Mouse (Mus musculus) forelimb bud, embryonic 11.5 days (tissue): Measurements from ENCODE around the gene Kmt2e.
"Not testable (repeated sequence)": the region's sequence is repeated elsewhere in the genome, so short reads cannot be mapped to it uniquely, and the experiment has no call there.

Experiments used
- DNase-seq: peaks from one replicate; pipeline ENCODE4 v3.0.0-alpha.2; 2012; ENCODE audit warnings: low read depth, low spot score

Kmt2e gene

DNA sequence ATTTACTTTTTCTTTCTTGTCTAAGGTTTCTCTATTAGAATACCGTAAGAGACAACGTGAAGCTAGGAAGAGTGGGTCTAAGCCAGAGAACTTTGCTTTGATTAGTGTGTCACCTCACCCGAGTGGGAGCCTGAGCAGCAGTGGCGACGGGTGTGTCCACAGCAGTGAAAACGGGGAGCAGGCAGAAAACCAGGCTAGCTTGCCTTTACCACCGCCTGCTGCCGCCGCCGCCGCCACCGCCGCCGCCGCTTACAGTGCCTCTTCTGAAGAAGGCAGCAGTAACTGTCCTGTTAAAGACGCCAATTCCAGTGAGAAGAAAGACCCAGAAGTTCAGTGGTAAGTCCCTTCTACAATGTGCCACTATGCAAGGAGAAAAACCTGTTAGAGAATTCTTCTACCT, 65.0 kb downstream of the Kmt2e start:
- no peak for DNase-seq

DNA sequence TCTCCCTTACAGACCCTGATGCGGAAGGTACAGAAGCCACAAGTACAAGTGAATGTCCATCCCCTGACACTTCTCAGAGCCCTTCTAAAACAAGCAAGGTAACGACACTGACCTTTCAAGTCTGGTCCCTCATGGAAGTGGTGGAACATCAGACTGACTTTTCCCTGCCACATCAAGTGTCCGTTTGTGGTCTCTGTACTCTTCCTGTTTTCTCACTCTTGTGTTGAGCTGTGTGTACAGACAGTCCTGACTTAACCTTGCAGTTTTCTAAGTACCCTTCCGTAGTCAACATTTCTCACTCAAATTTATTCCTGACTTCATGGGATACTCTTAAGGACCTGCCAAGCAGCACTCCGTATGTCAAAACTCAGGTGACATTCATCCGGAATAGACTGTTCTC, 66.5 kb downstream of the Kmt2e start:
- no peak for DNase-seq

DNA sequence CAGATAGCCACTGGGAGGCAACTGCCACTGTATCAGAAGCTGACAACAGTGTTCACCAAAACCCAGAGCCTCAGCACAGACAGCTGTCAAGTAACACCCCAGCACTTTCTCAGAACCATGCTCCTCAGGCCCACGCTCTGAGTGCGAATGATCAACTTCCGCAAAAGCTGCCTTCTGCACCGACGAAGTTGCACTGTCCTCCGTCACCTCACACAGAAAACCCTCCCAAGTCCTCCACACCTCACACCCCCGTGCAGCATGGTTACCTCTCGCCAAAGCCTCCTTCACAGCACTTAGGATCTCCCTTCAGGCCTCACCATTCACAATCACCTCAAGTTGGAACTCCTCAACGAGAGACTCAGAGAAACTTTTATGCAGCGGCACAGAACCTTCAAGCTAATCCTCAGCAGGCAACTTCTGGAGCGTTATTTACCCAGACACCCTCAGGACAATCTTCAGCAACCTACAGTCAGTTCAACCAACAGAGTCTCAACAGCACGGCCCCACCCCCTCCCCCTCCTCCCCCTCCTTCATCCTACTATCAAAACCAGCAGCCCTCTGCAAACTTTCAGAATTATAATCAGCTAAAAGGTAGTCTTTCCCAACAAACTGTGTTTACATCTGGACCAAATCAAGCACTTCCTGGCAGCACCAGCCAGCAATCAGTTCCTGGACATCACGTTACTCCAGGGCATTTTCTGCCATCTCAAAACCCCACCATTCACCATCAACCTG, 67.5 kb downstream of the Kmt2e start:
- no peak for DNase-seq

DNA sequence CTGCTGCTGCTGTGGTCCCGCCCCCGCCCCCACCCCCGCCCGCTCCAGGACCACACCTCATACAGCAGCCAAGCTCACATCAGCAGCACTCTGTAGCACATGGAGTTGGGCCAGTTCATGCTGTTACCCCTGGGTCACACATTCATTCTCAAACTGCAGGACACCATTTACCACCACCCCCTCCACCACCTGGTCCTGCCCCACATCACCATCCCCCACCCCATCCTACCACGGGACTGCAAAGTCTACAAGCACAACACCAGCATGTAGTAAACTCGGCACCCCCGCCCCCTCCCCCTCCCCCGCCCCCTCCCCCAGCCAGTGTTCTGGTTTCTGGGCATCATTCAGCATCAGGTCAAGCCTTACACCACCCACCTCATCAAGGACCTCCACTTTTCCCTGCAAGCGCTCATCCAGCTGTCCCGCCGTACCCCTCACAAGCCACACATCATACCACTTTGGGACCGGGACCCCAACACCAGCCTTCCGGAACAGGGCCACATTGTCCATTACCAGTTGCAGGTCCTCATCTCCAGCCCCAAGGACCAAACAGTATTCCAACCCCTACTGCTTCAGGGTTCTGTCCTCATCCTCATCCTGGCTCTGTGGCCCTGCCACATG, 68.2 kb downstream of the Kmt2e start:
- peak; percentile 59 for DNase-seq

DNA sequence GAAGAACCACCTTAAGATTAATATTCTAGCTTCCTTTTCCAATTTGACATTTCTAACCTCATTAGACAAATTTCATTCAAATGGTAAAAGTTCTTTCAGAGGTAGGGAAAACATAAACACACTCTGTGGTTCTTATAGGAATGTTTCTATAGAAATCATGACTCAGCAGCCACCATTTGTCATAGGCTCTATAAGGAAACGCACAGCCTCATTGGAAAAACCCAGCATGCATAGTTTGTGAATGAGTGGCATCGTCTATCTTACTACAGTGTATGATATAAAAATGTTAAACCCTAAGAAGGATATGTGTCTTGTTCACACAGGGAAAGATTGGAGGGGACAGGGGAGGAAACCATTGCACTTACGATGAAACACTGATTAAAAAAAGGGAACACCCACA, 71.3 kb downstream of the Kmt2e start:
- DNase-seq = no peak

DNA sequence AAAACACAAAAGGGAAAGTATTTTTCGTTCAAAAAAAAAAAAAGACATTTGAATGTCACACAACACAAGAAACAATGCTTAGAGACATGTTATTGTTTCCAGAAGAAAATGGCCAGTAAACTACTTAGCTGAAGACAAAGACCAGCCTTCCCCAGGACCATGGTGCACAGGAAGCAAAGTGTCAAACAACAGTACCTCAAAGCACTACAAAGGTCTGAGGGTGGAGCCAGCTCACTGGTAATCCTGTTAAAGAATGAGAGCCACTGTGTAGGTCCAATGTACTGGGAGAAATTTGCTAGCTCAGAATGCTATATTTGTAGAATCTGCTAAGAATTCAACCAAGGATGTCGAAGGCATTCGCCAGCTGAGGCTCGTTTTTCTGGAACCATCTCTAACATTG, 73.0 kb downstream of the Kmt2e start:
- DNase-seq = no peak

DNA sequence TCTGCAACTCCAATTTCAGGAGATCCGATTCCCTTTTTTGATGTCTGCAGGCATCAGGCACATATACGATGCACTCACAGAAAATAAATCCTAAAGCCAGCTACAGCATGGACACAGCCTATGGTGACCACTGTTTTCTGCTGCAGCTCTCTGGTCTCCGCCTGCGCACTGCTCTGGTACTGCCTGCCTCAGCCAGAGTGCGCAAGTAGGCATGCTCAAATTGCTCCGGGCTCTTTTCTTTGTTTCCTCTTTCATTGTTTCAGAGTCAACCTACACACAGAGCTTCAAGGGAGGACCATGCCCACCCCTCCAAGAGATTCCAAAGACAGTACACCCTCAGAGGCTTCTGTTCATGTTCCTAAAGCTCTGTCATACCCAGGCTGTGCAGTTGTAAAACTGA, 74.4 kb downstream of the Kmt2e start:
- DNase-seq = no peak

DNA sequence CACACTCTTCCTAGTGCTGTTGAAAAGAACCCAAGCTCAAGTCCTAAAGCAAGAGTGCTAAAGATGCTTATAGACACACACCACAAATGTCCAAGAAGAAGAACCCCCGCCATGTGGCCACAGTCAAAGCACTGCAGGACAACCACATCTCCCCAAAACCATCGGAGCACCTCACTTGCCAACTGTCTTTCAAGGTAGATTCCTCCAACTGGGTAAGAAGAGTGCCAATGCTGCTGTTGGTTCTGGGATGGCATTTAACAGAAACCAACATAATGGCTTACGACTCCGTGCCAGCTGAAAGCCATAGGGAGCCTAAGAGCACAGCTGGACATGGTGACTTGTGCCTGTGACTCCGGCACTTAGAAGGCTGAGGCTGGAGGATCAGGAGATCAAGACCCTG, 77.2 kb downstream of the Kmt2e start:
- DNase-seq = no peak

DNA sequence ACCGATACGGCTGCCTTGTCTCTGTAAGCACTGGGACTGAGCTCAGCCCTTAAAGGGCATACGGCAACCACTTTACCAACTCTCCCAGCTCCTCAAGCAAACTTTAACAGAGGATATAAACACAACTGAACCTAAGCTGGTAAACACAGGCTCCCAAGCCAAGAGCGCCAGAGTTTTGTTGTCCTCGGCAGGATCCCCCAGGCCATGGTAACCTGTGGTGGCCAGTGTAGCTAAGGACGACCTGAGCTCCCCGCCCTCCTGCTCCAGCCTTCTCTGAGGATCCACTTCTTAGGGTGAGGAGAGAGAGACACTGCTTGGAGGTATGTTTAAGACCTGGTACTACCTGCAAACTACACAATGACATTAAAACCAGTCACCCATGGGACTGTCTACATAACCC, 78.3 kb downstream of the Kmt2e start:
- no peak for DNase-seq

DNA sequence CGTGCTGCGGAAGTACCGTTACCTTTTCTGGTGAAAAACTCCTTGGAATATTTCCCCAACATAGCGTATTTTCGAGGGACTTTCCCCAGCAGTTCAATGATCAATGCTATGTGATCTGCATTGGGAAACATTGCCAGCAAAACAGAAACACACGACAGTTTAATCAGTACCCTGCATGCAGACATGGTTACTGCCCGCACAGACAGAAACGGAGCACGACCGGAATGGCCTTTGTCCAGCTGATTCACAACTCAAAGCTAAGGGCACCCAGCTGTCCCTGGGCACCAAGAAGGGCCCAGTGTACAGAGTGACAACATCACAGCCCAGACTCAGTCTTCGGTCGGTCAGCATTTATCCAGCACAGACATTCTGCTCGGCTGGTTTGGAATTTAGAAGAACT, 79.2 kb downstream of the Kmt2e start:
- no peak for DNase-seq

DNA sequence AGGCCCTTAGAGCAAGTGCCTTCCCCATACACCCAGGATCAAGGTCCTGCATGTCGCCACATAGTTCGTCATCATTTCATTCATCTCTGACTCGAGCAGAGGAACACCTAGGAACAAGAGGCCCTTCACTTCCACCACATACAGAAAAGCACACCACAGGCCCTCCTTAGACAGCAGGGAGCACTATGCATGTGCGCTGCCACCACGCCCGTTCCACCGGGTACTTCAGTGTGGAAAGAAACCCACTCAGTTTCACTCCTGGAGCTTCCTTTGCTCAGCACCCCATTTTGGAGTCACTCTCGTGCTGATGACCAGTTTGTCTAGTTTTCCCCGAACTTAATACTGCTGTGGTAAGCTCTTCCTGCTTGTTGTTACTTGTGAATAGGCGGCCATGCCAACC, 80.8 kb downstream of the Kmt2e start:
- DNase-seq = no peak

DNA sequence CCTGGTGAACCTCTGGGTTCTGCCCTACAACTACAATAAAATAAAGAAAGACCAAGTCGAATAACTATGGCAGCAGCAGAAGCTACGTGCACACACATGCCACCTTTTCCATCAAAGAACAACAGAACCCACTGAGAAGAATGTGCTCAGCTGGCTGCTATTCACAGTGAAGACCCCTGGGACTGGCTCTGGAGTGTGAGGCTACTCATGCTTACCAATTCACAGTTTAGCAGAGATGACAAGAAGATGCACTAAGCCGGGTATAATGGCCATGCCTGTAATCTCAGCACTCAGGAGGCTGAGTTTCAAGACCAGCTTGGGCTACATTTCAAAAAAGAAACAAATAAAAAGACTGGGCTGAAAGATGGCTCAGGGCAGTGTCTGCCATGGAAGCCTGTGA, 82.7 kb downstream of the Kmt2e start:
- no peak for DNase-seq

DNA sequence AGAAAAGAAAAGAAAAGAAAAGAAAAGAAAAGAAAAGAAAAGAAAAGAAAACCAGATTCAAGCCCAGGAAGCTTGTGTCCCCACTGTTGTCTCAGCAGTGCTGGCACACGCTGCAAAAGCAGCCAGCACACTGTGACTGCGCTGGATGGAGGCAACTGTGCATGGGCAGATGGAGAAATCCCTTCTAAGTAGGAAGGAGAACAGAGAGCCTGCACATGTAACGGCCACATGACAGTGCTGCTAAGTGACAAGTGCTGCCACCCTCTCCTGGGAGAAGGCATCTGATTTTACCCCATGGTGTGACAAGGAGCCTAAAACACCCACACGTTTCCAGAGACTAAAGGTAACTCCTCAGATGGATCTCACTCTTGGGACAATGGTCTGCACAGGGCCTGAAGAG, 83.6 kb downstream of the Kmt2e start:
- no peak for DNase-seq

DNA sequence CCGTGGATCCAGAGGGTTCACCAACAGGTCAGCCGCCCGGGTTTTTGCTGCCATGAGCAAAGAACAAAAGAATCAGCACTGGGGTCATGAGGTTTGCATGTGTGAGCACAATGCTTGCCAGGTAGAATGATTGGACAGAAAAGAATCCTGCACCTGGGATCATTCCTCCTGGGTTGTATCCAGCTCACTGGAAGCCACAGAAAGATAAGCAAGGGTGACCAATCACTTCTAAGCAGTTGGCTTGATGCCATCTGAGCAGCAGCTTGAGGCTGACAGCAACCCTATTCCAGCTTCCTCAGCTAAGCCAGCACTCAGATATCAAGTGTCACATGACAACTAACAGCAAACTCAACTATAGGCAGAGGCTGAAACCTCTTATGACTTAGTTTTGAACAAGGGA, 84.4 kb downstream of the Kmt2e start:
- DNase-seq = no peak

DNA sequence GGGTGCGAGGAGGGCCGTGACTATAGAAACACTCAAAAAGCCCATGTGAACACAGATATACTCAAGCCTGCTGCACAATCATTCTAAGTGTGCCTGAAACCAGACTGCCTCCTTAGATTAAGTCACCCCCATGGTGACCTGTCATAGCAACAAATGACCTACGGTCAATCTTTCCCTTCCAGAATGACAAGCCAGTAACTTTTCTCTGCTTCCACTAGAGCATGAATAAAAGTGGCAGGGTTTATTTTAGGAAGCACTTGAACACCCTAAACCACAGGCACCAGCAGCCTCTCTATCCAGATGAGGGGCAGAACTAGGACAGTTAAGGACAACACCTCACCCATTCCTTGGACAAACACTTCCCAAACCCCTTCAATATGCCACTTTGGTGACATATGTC, 85.4 kb downstream of the Kmt2e start:
- no peak for DNase-seq

DNA sequence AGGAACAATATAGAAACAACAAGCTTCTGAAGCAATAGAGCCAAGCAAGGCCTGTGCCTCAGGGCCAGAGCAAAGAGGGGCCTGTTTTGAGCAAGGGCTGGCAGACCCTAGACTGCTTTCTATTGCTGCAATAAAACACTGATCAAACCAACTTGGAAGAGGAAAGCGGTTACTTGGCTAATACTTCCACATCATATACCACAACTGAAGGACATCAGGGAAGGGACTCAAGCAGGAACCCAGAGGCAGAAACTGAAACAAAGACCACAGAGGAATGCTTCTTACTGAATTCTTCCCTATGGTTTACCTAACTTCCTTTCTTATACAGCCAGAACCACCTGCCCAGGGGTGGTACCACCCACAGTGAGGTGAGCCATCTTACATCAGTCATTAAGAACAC, 87.4 kb downstream of the Kmt2e start:
- no peak for DNase-seq

DNA sequence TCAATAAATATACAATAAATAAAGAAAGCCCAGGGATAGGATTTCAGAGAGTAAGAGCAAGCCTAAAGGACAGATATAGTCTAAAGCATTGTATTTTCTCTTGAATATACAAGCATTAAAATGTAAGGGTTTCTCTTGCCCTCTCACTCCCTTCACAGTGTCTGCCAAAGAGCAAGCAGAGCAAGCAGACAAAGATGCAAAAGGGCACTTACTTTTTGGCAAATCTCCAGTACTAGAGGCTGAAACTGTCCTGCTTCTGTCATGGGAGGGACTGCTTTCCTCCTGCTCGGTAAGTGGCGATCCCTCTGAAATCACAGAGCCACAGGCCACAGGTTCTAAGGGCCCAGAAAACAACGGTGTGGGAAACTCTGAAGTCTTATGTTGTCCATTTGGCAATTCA, 89.7 kb downstream of the Kmt2e start:
- DNase-seq = no peak

DNA sequence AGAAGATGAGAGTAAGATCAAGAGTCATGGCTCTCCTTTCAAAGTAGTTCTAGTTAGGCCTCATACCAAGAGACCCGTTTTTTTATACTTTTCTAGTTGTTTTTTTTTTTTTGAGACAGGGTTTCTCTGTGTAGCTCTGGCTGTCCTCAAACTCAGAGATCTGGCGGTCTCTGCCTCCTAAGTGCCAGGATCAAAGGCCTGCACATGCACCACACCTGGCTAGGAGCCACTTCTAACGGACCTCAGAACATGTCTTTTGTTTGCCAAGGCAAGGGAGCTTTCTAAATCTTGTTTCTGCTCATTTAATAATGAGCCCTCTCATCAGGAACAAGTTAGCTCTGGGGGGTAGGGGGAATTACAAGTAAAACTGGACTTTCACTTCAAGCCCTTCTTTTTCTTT, 90.4 kb downstream of the Kmt2e start:
- no peak for DNase-seq

DNA sequence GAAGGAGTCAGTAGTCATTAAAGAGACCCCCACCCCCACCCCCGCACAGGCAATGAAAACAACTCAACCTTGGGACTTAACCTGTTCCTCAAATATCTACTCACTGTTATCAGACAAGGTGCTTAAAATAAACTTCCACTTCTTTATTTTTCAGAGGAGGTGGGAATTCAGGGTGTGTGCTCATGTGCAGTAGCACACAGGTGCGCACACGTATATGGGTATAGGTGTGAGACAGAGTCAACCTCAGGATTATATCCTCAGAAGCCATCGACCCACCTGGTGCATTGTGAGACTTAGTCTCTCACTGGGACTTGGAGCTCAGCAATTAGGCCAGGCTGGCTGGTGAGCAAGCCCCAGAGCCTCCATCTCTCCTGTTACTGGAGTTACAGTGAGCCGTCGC, 96.9 kb downstream of the Kmt2e start:
- no peak for DNase-seq

DNA sequence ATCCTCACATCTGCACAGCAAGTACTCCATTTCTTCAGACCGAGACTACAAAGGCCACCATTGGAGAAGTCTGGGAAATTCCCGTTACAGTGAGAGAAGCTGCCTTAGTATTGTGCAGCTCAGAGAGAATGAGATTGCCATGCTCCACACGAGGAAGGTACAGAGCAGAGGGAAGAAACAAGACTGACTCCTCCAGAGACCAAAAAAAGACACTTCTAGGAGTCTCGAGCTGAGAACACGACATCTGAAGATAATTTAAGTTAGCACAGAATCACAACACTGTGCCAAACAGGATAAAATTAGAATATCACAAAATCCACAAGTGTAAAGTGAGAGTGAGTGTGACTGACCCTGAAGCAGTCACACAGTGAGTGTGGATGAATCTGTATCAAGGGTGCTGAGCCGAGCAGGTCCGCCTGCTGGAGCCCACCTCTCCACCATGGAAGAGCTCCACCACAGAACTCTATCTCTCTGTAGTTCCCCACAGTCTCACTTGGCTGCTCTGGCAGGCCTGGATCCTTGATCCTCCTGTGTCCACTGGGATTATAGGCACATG, 97.4 kb downstream of the Kmt2e start:
- no peak for DNase-seq

DNA sequence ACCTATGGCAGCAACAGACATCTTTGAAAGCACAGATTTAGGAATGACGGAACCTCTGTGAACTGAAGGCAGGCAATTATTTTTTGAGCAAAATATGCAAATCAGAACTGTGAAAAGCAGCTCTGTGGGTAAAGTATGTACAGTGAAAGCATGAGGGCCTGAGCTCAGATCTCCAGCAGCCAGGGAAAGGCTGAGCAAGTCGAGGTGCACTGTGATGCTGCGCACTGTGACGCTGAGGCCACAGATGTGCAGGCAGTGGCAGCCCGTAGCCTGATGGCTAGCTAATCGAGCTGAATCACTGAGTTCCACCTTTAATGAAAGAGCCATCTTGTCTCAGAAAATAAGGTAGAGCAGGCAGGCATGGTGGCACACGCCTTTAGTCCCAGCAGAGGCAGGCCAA, 101.5 kb downstream of the Kmt2e start:
- DNase-seq = no peak

DNA sequence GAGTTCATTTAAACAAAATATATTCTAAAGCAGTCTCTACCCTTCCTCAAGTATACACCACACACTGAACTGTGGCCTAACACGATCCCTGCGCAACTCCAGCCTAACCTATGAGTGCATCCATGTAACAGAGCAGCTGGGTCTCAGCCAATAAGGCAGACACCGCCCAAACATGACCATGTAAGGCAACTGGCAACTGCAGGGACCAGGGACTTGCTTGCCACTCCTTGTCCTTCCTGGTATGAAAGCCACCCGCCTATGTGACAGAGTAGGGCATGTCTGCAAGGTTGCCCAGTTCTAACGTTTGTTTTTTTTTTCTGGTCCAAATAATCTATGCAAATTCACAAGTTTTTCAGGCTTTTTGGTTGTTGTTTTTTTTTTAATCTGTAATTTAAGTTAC, 117.4 kb downstream of the Kmt2e start:
- DNase-seq = no peak

DNA sequence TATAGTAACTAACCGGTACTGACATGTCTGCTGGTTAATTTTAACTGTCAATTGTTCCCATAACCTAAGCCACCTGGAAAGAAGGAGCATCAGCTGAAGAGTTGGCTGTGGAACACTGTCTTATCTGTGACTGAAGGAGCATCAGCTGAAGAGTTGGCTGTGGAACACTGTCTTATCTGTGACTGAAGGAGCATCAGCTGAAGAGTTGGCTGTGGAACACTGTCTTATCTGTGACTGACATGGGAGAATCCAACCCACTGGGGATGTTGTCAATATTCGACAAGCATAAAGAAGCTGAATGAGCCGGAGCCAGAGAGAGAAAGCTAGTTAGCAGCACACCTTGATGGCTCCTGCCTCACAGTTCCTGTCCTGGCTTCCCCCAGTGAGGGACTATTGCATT, 119.1 kb downstream of the Kmt2e start:
- not testable (repeated sequence) for DNase-seq
